Mouse (Mus musculus): Measurements from ENCODE around the gene Abhd14b. TPM values are rescaled to one million over a fixed set of nuclear protein-coding genes. Genes with fewer than 3 reads are reported as not detected.

The Abhd14b gene
- polyA plus RNA-seq, 1 experiment: 470 TPM

DNA sequence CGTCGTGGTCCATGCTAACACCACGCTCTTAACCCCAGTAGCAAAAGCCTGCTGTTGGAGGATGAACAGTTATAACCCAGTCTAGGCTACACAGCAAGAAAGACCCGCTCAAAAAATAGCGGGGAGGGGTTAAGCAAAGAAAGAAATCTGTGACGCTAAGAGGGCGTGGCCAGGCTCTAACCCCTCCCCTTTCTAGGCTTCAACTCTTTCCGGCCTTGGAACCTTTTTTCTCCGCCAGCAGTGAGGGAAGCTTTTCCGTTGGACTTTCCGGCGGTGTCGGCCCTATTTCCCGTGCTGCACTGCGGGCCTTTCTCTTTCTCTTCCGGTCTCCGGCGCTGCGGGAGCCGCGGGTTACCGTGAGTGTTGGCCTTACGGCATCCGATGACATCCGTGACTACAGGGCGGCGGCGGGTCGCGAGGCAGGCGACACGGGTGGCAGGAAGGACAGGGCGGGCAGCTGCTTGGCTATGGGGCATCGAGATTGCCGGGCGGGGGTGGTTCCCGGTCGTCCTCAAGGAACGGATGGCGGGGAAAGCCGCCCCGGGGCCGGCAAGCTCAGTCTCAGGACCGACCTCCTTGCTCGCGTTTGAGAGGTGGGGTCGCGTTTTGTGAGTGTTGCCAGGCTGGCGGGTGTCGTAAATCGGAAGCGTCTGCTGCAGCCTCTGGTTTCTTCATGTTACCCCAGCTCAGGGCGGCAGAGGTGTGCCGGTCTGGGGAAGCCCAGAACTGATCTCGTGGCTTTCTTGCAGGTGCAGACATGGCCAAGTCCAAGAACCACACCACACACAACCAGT is 17.8 kb upstream of the Abhd14b start, which contains the start of gene Rpl29:
Gene Rpl29, plus strand, starts transcription at position 234 of the 794 bp plus-strand sequence.
- 0% methylated on average over 55 of the region's 55 CpGs for WGBS
- H3K4me3 ChIP-seq (ENCODE audit: insufficient read depth, low read depth, low read length): peak within 1 kb of the TSS; percentile 81
- H3K27ac ChIP-seq (ENCODE audit: insufficient read depth, low read depth, low read length): peak within 1 kb of the TSS; percentile 96
- TF ChIP-seq CTCF (conservative IDR thresholded peaks at IDR 0.05; ENCODE audit: insufficient read depth, insufficient read length, low read depth, low read length) (no peak), POLR2A (IDR thresholded peaks at IDR 0.05; ENCODE audit: low read depth, low read length) (no peak)
- H3K27me3 ChIP-seq (replicated peaks; ENCODE audit: control insufficient read depth, insufficient read depth, low read length): no peaks in the 10 kb centered on the region
- H3K36me3 ChIP-seq (ENCODE audit: control insufficient read depth, insufficient read depth, low read length): peaks cover 1% of the 10 kb centered on the region; the same call in 1 of the 2 replicates
- DNase-seq: peak; percentile 98
- H3K4me1 ChIP-seq (ENCODE audit: control insufficient read depth, insufficient read depth, low read length): 0 out of 2 replicates have a peak, but pooled peaks cover 4% of the 10 kb centered on the region

GRCm38 (mm10) chr9:106430015-106430264 is 17.3 kb upstream of the Abhd14b start:
- no peak for TF ChIP-seq POLR2A (IDR thresholded peaks at IDR 0.05; ENCODE audit: low read depth, low read length)
- TF ChIP-seq CTCF (conservative IDR thresholded peaks at IDR 0.05; ENCODE audit: insufficient read depth, insufficient read length, low read depth, low read length): no peak
- WGBS: under 1% methylated on average over 4 of the region's 4 CpGs
- H3K36me3 ChIP-seq (ENCODE audit: control insufficient read depth, insufficient read depth, low read length): peaks cover 1% of the 10 kb centered on the region; the same call in 1 of the 2 replicates
- H3K4me3 ChIP-seq (ENCODE audit: insufficient read depth, low read depth, low read length): peak overlapping the region; percentile 80
- DNase-seq: no peak
- peak overlapping the region; percentile 85 for H3K27ac ChIP-seq (ENCODE audit: insufficient read depth, low read depth, low read length)
- H3K4me1 ChIP-seq (ENCODE audit: control insufficient read depth, insufficient read depth, low read length): 0 out of 2 replicates have a peak, but pooled peaks cover 4% of the 10 kb centered on the region
- H3K27me3 ChIP-seq (replicated peaks; ENCODE audit: control insufficient read depth, insufficient read depth, low read length): no peaks in the 10 kb centered on the region

GRCm38 (mm10) chr9:106433389-106433788 is 13.9 kb upstream of the Abhd14b start:
- Histone ChIP-seq H3K36me3 (ENCODE audit: control insufficient read depth, insufficient read depth, low read length) (peaks cover 1% of the 10 kb centered on the region; the same call in 1 of the 2 replicates), H3K4me3 (ENCODE audit: insufficient read depth, low read depth, low read length) (no peak overlapping the region), H3K4me1 (ENCODE audit: control insufficient read depth, insufficient read depth, low read length) (peaks cover 11% of the 10 kb centered on the region; the same call in 1 of the 2 replicates), H3K27me3 (replicated peaks; ENCODE audit: control insufficient read depth, insufficient read depth, low read length) (no peaks in the 10 kb centered on the region), H3K27ac (ENCODE audit: insufficient read depth, low read depth, low read length) (no peak overlapping the region)
- DNase-seq: no peak
- TF ChIP-seq CTCF (conservative IDR thresholded peaks at IDR 0.05; ENCODE audit: insufficient read depth, insufficient read length, low read depth, low read length): no peak
- no peak for TF ChIP-seq POLR2A (IDR thresholded peaks at IDR 0.05; ENCODE audit: low read depth, low read length)
- WGBS: 63% methylated on average over 7 of the region's 7 CpGs

DNA sequence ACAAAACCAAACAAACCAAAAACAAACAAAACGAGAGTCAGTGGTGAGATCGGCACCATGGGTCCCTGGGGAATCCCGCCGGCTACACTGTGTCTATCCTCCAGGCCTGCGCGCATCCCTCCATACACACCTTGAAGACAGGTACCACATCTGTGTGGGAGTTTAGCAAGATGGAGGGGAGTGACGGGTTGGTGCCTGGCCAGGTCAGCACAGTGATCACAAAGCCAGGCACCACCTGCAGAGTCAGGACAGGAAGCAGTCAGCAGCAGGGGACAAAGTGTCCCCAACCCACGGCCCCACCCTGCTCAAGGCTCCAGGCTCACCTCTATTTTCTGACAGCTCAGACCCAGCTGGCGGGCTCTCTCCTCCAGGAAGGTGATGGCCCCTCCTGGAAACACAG is 10.7 kb upstream of the Abhd14b start:
- 84% methylated on average over 9 of the region's 9 CpGs for WGBS
- Histone ChIP-seq H3K4me3 (ENCODE audit: insufficient read depth, low read depth, low read length) (peak overlapping the region; percentile 20; the same call in 1 of the 2 replicates), H3K27me3 (replicated peaks; ENCODE audit: control insufficient read depth, insufficient read depth, low read length) (no peaks in the 10 kb centered on the region), H3K4me1 (ENCODE audit: control insufficient read depth, insufficient read depth, low read length) (peaks cover 13% of the 10 kb centered on the region; the same call in 1 of the 2 replicates), H3K36me3 (ENCODE audit: control insufficient read depth, insufficient read depth, low read length) (peaks cover 1% of the 10 kb centered on the region; the same call in 1 of the 2 replicates), H3K27ac (ENCODE audit: insufficient read depth, low read depth, low read length) (no peak overlapping the region)
- DNase-seq: no peak
- TF ChIP-seq POLR2A (IDR thresholded peaks at IDR 0.05; ENCODE audit: low read depth, low read length) (no peak), CTCF (conservative IDR thresholded peaks at IDR 0.05; ENCODE audit: insufficient read depth, insufficient read length, low read depth, low read length) (no peak)

DNA sequence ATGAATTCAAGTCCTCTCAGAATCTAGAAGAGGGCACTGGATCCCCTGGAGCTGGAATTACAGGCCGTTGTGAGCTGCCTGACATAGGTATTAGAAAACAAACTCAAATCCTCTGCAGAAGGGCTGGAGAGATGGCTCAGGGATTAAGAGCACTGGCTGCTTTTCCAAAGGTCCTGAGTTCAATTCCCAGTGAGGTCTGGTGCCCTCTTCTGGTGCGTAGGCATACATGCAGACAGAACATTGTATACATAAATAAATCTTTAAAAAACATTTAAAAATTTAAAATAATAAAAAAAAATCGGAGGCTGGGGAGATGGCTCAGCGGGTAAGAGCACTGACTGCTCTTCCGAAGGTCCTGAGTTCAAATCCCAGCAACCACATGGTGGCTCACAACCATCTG is 4.6 kb upstream of the Abhd14b start:
- TF ChIP-seq CTCF (conservative IDR thresholded peaks at IDR 0.05; ENCODE audit: insufficient read depth, insufficient read length, low read depth, low read length): 0 out of 2 replicates have a peak, but pooled peaks have one; percentile 22
- TF ChIP-seq POLR2A (IDR thresholded peaks at IDR 0.05; ENCODE audit: low read depth, low read length): no peak

DNA sequence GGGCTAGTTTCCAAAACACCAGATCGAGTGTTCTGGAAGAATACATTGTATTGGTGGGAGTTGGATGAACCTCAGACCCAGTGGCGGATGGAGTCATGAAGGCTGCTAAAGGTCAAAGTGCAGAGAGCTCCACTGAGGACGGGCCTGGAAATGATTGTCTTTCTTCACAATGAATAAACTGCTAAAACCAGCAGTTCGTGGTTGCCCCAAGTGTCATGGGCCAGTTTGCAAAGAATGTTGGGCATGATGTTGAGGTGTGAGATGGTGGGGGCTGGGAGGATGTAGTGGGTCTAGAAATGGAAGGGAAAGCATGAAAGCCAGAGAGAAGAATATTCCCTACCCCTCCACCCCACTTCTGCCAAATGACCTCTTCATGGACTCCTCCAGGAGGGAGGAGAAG is 2.4 kb upstream of the Abhd14b start:
- Histone ChIP-seq H3K27me3 (replicated peaks; ENCODE audit: control insufficient read depth, insufficient read depth, low read length) (no peaks in the 10 kb centered on the region), H3K36me3 (ENCODE audit: control insufficient read depth, insufficient read depth, low read length) (no peaks in the 10 kb centered on the region), H3K4me1 (ENCODE audit: control insufficient read depth, insufficient read depth, low read length) (peaks cover 19% of the 10 kb centered on the region), H3K4me3 (ENCODE audit: insufficient read depth, low read depth, low read length) (no peak overlapping the region), H3K27ac (ENCODE audit: insufficient read depth, low read depth, low read length) (peak overlapping the region; percentile 75)
- TF ChIP-seq CTCF (conservative IDR thresholded peaks at IDR 0.05; ENCODE audit: insufficient read depth, insufficient read length, low read depth, low read length): no peak
- TF ChIP-seq POLR2A (IDR thresholded peaks at IDR 0.05; ENCODE audit: low read depth, low read length): no peak
- 58% methylated on average over 4 of the region's 4 CpGs for WGBS
- peak; percentile 87 for DNase-seq

More for the DNA sequence above, 4.6 kb upstream of the Abhd14b start:
- H3K27ac ChIP-seq (ENCODE audit: insufficient read depth, low read depth, low read length): no peak overlapping the region
- no peak for DNase-seq
- H3K4me3 ChIP-seq (ENCODE audit: insufficient read depth, low read depth, low read length): no peak overlapping the region
- H3K36me3 ChIP-seq (ENCODE audit: control insufficient read depth, insufficient read depth, low read length): no peaks in the 10 kb centered on the region
- H3K4me1 ChIP-seq (ENCODE audit: control insufficient read depth, insufficient read depth, low read length): peaks cover 18% of the 10 kb centered on the region; the same call in 1 of the 2 replicates
- 84% methylated on average over 5 of the region's 5 CpGs for WGBS
- H3K27me3 ChIP-seq (replicated peaks; ENCODE audit: control insufficient read depth, insufficient read depth, low read length): no peaks in the 10 kb centered on the region

- Histone ChIP-seq H3K36me3 (ENCODE audit: control insufficient read depth, insufficient read depth, low read length) (no peaks in the 10 kb centered on the region), H3K4me1 (ENCODE audit: control insufficient read depth, insufficient read depth, low read length) (peaks cover 30% of the 10 kb centered on the region), H3K27me3 (replicated peaks; ENCODE audit: control insufficient read depth, insufficient read depth, low read length) (no peaks in the 10 kb centered on the region), H3K4me3 (ENCODE audit: insufficient read depth, low read depth, low read length) (peak overlapping the region; percentile 82), H3K27ac (ENCODE audit: insufficient read depth, low read depth, low read length) (peak overlapping the region; percentile 87)
- TF ChIP-seq POLR2A (IDR thresholded peaks at IDR 0.05; ENCODE audit: low read depth, low read length) (no peak), CTCF (conservative IDR thresholded peaks at IDR 0.05; ENCODE audit: insufficient read depth, insufficient read length, low read depth, low read length) (no peak)
- DNase-seq: peak; percentile 63
- WGBS: 22% methylated on average over 9 of the region's 9 CpGs
These were observed 692 bp downstream of the Abhd14b start for GRCm38 (mm10) chr9:106447951-106448350.
